Mouse (Mus musculus) heart, embryonic 16.5 days (tissue): ENCODE results near the gene Ssr2. TPM values are rescaled to one million over a fixed set of nuclear protein-coding genes. Genes with fewer than 3 reads are reported as not detected.

Experiments used
- ATAC-seq: fragments of 200-750 bp; cut with Nextera tagmentation; replicated peaks from 2 replicates; pipeline ENCODE4 v1.8.0; 2017; ENCODE audit warnings: moderate number of reproducible peaks; ENCODE audit not compliant: insufficient read depth, low FRiP score; ENCODE audit errors: extremely low read depth
- H3K27ac ChIP-seq: fragments of 300-500 bp; sonication (generic); 2 replicates; pipeline ENCODE4 v1.5.1; 2014; ENCODE audit warnings: mild to moderate bottlenecking, low read length, control low read depth, moderate library complexity
- H3K27me3 ChIP-seq: fragments of 300-500 bp; sonication (generic); 2 replicates; pipeline ENCODE4 v1.6.1; 2014; ENCODE audit warnings: low read length, mixed read lengths; ENCODE audit not compliant: control insufficient read depth, insufficient read depth
- H3K36me3 ChIP-seq: fragments of 300-500 bp; sonication (generic); 2 replicates; pipeline ENCODE4 v1.6.1; 2014; ENCODE audit not compliant: control insufficient read depth, insufficient read depth
- H3K4me1 ChIP-seq: fragments of 300-500 bp; sonication (generic); 2 replicates; pipeline ENCODE4 v1.6.1; 2014; ENCODE audit warnings: low read length, mixed read lengths; ENCODE audit not compliant: control insufficient read depth, insufficient read depth
- H3K4me2 ChIP-seq: fragments of 300-500 bp; sonication (generic); 2 replicates; pipeline ENCODE4 v1.6.1; 2014; ENCODE audit warnings: low read depth, mild to moderate bottlenecking, control low read depth, low read length
- H3K4me3 ChIP-seq: fragments of 300-500 bp; sonication (generic); 2 replicates; pipeline ENCODE4 v1.5.1; 2014; ENCODE audit warnings: mild to moderate bottlenecking, control low read depth, low read length
- H3K9ac ChIP-seq: fragments of 300-500 bp; sonication (generic); 2 replicates; pipeline ENCODE4 v1.6.1; 2014; ENCODE audit warnings: low read length, control low read depth
- H3K9me3 ChIP-seq: fragments of 300-500 bp; sonication (generic); replicated peaks from 2 replicates; pipeline ENCODE4 v1.6.1; 2016; ENCODE audit warnings: low read length; ENCODE audit not compliant: control insufficient read depth
- WGBS: fragments of 180-500 bp; shearing (Covaris S2); extraction: QIAGEN DNeasy Blood & Tissue Kit; methylation state at CpG from one replicate; pipeline ENCODE4 v1.1.7; 2014; 5-methylcytosine and 5-hydroxymethylcytosine counted together
- polyA plus RNA-seq: library from polyadenylated mRNA; unstranded; fragments of >200 nt; fragmentation: Nextera tagmentation; extraction: Ambion mirVana; gene quantifications from 2 replicates; pipeline ENCODE4 v1.2.1, GENCODE M21; 2015

The Ssr2 gene
- polyA plus RNA-seq, 1 experiment from 2014 or later, result 136 TPM

GRCm38 (mm10) chr3:88532299-88532674 is 43.4 kb upstream of the Ssr2 start, which contains the start of gene Mex3a:
Mex3a (plus strand) TSS chr3:88532395.
- H3K27ac ChIP-seq, result peak within 1 kb of the TSS; percentile 95
- peak within 1 kb of the TSS; percentile 81 for H3K4me2 ChIP-seq
- peaks cover 6% of the 10 kb centered on the region for H3K36me3 ChIP-seq
- peak within 1 kb of the TSS; percentile 86 for H3K4me3 ChIP-seq
- no peak for ATAC-seq
- H3K27me3 ChIP-seq, result no peaks in the 10 kb centered on the region
- peaks cover 67% of the 10 kb centered on the region for H3K4me1 ChIP-seq
- 0% methylated on average over 7 of the region's 31 CpGs for WGBS
- no peaks in the 10 kb centered on the region for H3K9me3 ChIP-seq
- peak within 1 kb of the TSS; percentile 91 for H3K9ac ChIP-seq

- WGBS, result under 1% methylated on average over 40 of the region's 40 CpGs
- Histone ChIP-seq H3K9ac (peak overlapping the region; percentile 91), H3K4me3 (peak overlapping the region; percentile 86), H3K9me3 (no peaks in the 10 kb centered on the region), H3K4me2 (peak overlapping the region; percentile 81), H3K4me1 (peaks cover 63% of the 10 kb centered on the region), H3K27me3 (no peaks in the 10 kb centered on the region), H3K36me3 (peaks cover 11% of the 10 kb centered on the region), H3K27ac (peak overlapping the region; percentile 95)
- peak; percentile 10; the same call in 1 of the 2 replicates for ATAC-seq
These were observed 42.8 kb upstream of the Ssr2 start for GRCm38 (mm10) chr3:88532689-88533511.

- Histone ChIP-seq H3K27ac (peak overlapping the region; percentile 95; the same call in 1 of the 2 replicates), H3K4me2 (peak overlapping the region; percentile 81), H3K9ac (peak overlapping the region; percentile 91), H3K27me3 (no peaks in the 10 kb centered on the region), H3K9me3 (no peaks in the 10 kb centered on the region), H3K4me3 (peak overlapping the region; percentile 86), H3K4me1 (peaks cover 62% of the 10 kb centered on the region), H3K36me3 (peaks cover 16% of the 10 kb centered on the region)
- ATAC-seq, result no peak
- 6% methylated on average over 5 of the region's 5 CpGs for WGBS
These were observed 42.0 kb upstream of the Ssr2 start for GRCm38 (mm10) chr3:88533706-88534105.

GRCm38 (mm10) chr3:88535005-88535404 is 40.7 kb upstream of the Ssr2 start:
- Histone ChIP-seq H3K4me1 (peaks cover 57% of the 10 kb centered on the region), H3K9ac (peak overlapping the region; percentile 55), H3K4me2 (peak overlapping the region; percentile 81; the same call in 1 of the 2 replicates)

GRCm38 (mm10) chr3:88535527-88535926 is 40.1 kb upstream of the Ssr2 start:
- ATAC-seq, result no peak
- H3K9ac ChIP-seq, result no peak overlapping the region; the same call in 1 of the 2 replicates
- H3K4me3 ChIP-seq, result no peak overlapping the region
- H3K4me1 ChIP-seq, result peaks cover 55% of the 10 kb centered on the region
- no peaks in the 10 kb centered on the region for H3K9me3 ChIP-seq
- peaks cover 18% of the 10 kb centered on the region for H3K36me3 ChIP-seq
- H3K27ac ChIP-seq, result no peak overlapping the region
- peak overlapping the region; percentile 60; the same call in 1 of the 2 replicates for H3K4me2 ChIP-seq
- H3K27me3 ChIP-seq, result no peaks in the 10 kb centered on the region
- 81% methylated on average over 4 of the region's 4 CpGs for WGBS

More at GRCm38 (mm10) chr3:88535005-88535404, 40.7 kb upstream of the Ssr2 start:
- H3K36me3 ChIP-seq, result peaks cover 18% of the 10 kb centered on the region
- H3K9me3 ChIP-seq, result no peaks in the 10 kb centered on the region
- ATAC-seq, result no peak
- 64% methylated on average over 3 of the region's 3 CpGs for WGBS
- no peak overlapping the region for H3K4me3 ChIP-seq
- no peak overlapping the region for H3K27ac ChIP-seq
- H3K27me3 ChIP-seq, result no peaks in the 10 kb centered on the region

GRCm38 (mm10) chr3:88536103-88536930 is 39.4 kb upstream of the Ssr2 start:
- Histone ChIP-seq H3K9ac (peak overlapping the region; percentile 51), H3K36me3 (peaks cover 18% of the 10 kb centered on the region), H3K4me3 (peak overlapping the region; percentile 39), H3K4me1 (peaks cover 57% of the 10 kb centered on the region), H3K9me3 (no peaks in the 10 kb centered on the region), H3K27ac (peak overlapping the region; percentile 14; the same call in 1 of the 2 replicates), H3K4me2 (peak overlapping the region; percentile 60), H3K27me3 (no peaks in the 10 kb centered on the region)
- WGBS, result 11% methylated on average over 64 of the region's 64 CpGs
- peak; percentile 18; the same call in 1 of the 2 replicates for ATAC-seq

- Histone ChIP-seq H3K4me2 (peak overlapping the region; percentile 60), H3K9ac (peak overlapping the region; percentile 51), H3K4me3 (no peak overlapping the region; the same call in 1 of the 2 replicates), H3K9me3 (no peaks in the 10 kb centered on the region), H3K27me3 (no peaks in the 10 kb centered on the region), H3K4me1 (peaks cover 57% of the 10 kb centered on the region), H3K27ac (no peak overlapping the region; the same call in 1 of the 2 replicates), H3K36me3 (peaks cover 18% of the 10 kb centered on the region)
- 75% methylated on average over 6 of the region's 6 CpGs for WGBS
- ATAC-seq, result no peak
These were observed 38.5 kb upstream of the Ssr2 start for GRCm38 (mm10) chr3:88537146-88537545.

GRCm38 (mm10) chr3:88538271-88539145 is 37.2 kb upstream of the Ssr2 start:
- no peaks in the 10 kb centered on the region for H3K9me3 ChIP-seq
- no peak overlapping the region for H3K4me3 ChIP-seq
- 54% methylated on average over 9 of the region's 9 CpGs for WGBS
- H3K27me3 ChIP-seq, result no peaks in the 10 kb centered on the region
- H3K4me1 ChIP-seq, result peaks cover 54% of the 10 kb centered on the region
- no peak overlapping the region for H3K27ac ChIP-seq
- ATAC-seq, result no peak
- no peak overlapping the region for H3K9ac ChIP-seq
- no peak overlapping the region for H3K4me2 ChIP-seq
- peaks cover 18% of the 10 kb centered on the region for H3K36me3 ChIP-seq
